Comparison of ENCODE assay signal across 32 mouse cellular contexts in genomic region chr1:108452776-108453175, GRCm38 (mm10).
DNase-seq lines count a peak whose midpoint lies in the region; ATAC-seq and TF ChIP-seq lines count a peak whose summit lies in the region.
"Had no signal": no experiment of that assay in that cellular context is flagged by ENCODE, and none has a peak within 500 bp of the region (broad histone marks: within the 10 kb centered on the region; RNA-seq: fewer than 3 reads in every experiment).

No protein-coding gene starts in this region.

- H3K9me3 ChIP-seq in intestine, postnatal 0 days (ENCODE audit: control insufficient read depth) = no peaks in the 10 kb centered on the region
- H3K9me3 ChIP-seq: embryonic facial prominence, embryonic 10.5 days; embryonic facial prominence, embryonic 15.5 days; forebrain, embryonic 12.5 days; heart, embryonic 12.5 days; intestine, embryonic 15.5 days; limb, embryonic 12.5 days; liver, embryonic 15.5 days; midbrain, embryonic 12.5 days; neural tube, embryonic 13.5 days; stomach, embryonic 15.5 days had no signal

- peak; percentile 12 to 20 for DNase-seq in cerebellum, postnatal 14 days
- no peak for DNase-seq in cerebellum, adult 18-20 months
- DNase-seq in A20 (ENCODE audit: low read depth, low spot score) = peak; percentile 16
- peak; percentile 1 for DNase-seq in brain, adult 2 months (ENCODE audit: low read depth, low spot score)
- peak; percentile 22 for DNase-seq in retina, embryonic 14.5 days (ENCODE audit: low spot score)
- no peak for DNase-seq in right cerebral cortex, adult 18-20 months
- DNase-seq: adrenal gland, adult 2 months; adrenal gland, postnatal 36 days; cerebellum, adult 9-11 months; gastrocnemius, postnatal 25 days; heart, adult 18-20 months; heart, postnatal 4 days; kidney, adult 8-10 months; kidney, postnatal 4 days; layer of hippocampus, postnatal 36 days; lung, embryonic 14.5 days; lung, postnatal 14 days; right cerebral cortex, postnatal 25 days had no signal

- H3K4me3 ChIP-seq in intestine, postnatal 0 days (ENCODE audit: low read depth, low read length) = no peak overlapping the region
- H3K4me3 ChIP-seq: embryonic facial prominence, embryonic 10.5 days; embryonic facial prominence, embryonic 15.5 days; forebrain, embryonic 12.5 days; heart, embryonic 12.5 days; intestine, embryonic 15.5 days; limb, embryonic 12.5 days; liver, embryonic 15.5 days; midbrain, embryonic 12.5 days; neural tube, embryonic 13.5 days; stomach, embryonic 15.5 days had no signal

- H3K27ac ChIP-seq in intestine, postnatal 0 days (ENCODE audit: low read depth, low read length) = no peak overlapping the region
- H3K27ac ChIP-seq: embryonic facial prominence, embryonic 10.5 days; embryonic facial prominence, embryonic 15.5 days; forebrain, embryonic 12.5 days; intestine, embryonic 15.5 days; kidney, postnatal 0 days; limb, embryonic 12.5 days; liver, embryonic 15.5 days; midbrain, embryonic 12.5 days; neural tube, embryonic 13.5 days; stomach, embryonic 15.5 days had no signal

- TF ChIP-seq CTCF in intestine, postnatal 0 days (IDR thresholded peaks at IDR 0.05; ENCODE audit: low read depth) = no peak

- H3K9ac ChIP-seq in intestine, postnatal 0 days (ENCODE audit: low read depth, low read length) = no peak overlapping the region
- H3K9ac ChIP-seq: embryonic facial prominence, embryonic 15.5 days; forebrain, embryonic 12.5 days; heart, embryonic 12.5 days; intestine, embryonic 15.5 days; limb, embryonic 12.5 days; liver, embryonic 15.5 days; lung, embryonic 14.5 days; midbrain, embryonic 12.5 days; neural tube, embryonic 13.5 days; stomach, embryonic 15.5 days had no signal

- no peaks in the 10 kb centered on the region for H3K27me3 ChIP-seq in intestine, postnatal 0 days (replicated peaks; ENCODE audit: control insufficient read depth, insufficient read depth, low read length)
- H3K27me3 ChIP-seq: embryonic facial prominence, embryonic 15.5 days; forebrain, embryonic 12.5 days; heart, embryonic 12.5 days; intestine, embryonic 15.5 days; limb, embryonic 12.5 days; liver, embryonic 15.5 days; midbrain, embryonic 12.5 days; neural tube, embryonic 13.5 days; stomach, embryonic 15.5 days had no signal

- no peak for ATAC-seq in intestine, postnatal 0 days
- ATAC-seq: activated CD4-positive, CD25-positive, alpha-beta regulatory T cell, adult 4 months; hindbrain, embryonic 16.5 days; intestine, embryonic 15.5 days had no signal

- H3K36me3 ChIP-seq in intestine, postnatal 0 days (ENCODE audit: control insufficient read depth, insufficient read depth) = no peaks in the 10 kb centered on the region
- H3K36me3 ChIP-seq: embryonic facial prominence, embryonic 10.5 days; embryonic facial prominence, embryonic 15.5 days; forebrain, embryonic 12.5 days; heart, embryonic 12.5 days; intestine, embryonic 15.5 days; limb, embryonic 12.5 days; liver, embryonic 15.5 days; midbrain, embryonic 12.5 days; neural tube, embryonic 13.5 days; stomach, embryonic 15.5 days had no signal

- no peak overlapping the region for H3K4me2 ChIP-seq in intestine, postnatal 0 days (replicated peaks; ENCODE audit: low read depth)
- H3K4me2 ChIP-seq: embryonic facial prominence, embryonic 15.5 days; forebrain, embryonic 12.5 days; heart, embryonic 12.5 days; intestine, embryonic 15.5 days; limb, embryonic 12.5 days; liver, embryonic 15.5 days; lung, embryonic 14.5 days; midbrain, embryonic 12.5 days; neural tube, embryonic 13.5 days; stomach, embryonic 15.5 days had no signal

- H3K4me1 ChIP-seq in intestine, postnatal 0 days (replicated peaks; ENCODE audit: control insufficient read depth, insufficient read depth, low read length) = no peaks in the 10 kb centered on the region
- H3K4me1 ChIP-seq: embryonic facial prominence, embryonic 10.5 days; embryonic facial prominence, embryonic 15.5 days; forebrain, embryonic 12.5 days; heart, embryonic 12.5 days; intestine, embryonic 15.5 days; limb, embryonic 12.5 days; liver, embryonic 15.5 days; midbrain, embryonic 12.5 days; neural tube, embryonic 13.5 days; stomach, embryonic 15.5 days had no signal

Comparison
In these comparisons a context has a peak if more than half of its experiments do, and no peak if none do; other contexts are left out.
1. DNase-seq: peak in cerebellum, postnatal 14 days (2 of 2), A20 (single experiment), brain, adult 2 months (single experiment) and retina, embryonic 14.5 days (single experiment); none in cerebellum, adult 18-20 months (0 of 2) and right cerebral cortex, adult 18-20 months (single experiment).